Comparison of ENCODE assay signal across 7 mouse cellular contexts in genomic region chr11:74649095-74649646, GRCm38 (mm10). TPM values are rescaled to one million over a fixed set of nuclear protein-coding genes. Genes with fewer than 3 reads are reported as not detected.
DNase-seq lines count a peak whose midpoint lies in the region; ATAC-seq lines count a peak whose summit lies in the region.

Gene Cluh, plus strand, starts transcription at chr11:74649495.

- ATAC-seq in embryonic facial prominence, embryonic 11.5 days (replicated peaks; ENCODE audit: insufficient number of reproducible peaks, low FRiP score, low TSS enrichment, low read depth) = peak; percentile 92
- peak; percentile 77 for ATAC-seq in granulocyte monocyte progenitor cell, adult 5-6 weeks (replicated peaks; ENCODE audit: poor library complexity, severe bottlenecking)
- peak; percentile 93 for ATAC-seq in midbrain, embryonic 13.5 days

- no peaks in the 10 kb centered on the region for H3K9me3 ChIP-seq in embryonic facial prominence, embryonic 11.5 days (replicated peaks; ENCODE audit: control insufficient read depth, low read length)
- no peaks in the 10 kb centered on the region for H3K9me3 ChIP-seq in limb, embryonic 10.5 days (replicated peaks)
- no peaks in the 10 kb centered on the region for H3K9me3 ChIP-seq in midbrain, embryonic 13.5 days

- peaks cover 5% of the 10 kb centered on the region; the same call in 1 of the 2 replicates for H3K4me1 ChIP-seq in embryonic facial prominence, embryonic 11.5 days (ENCODE audit: control insufficient read depth, insufficient read depth, low read length)
- H3K4me1 ChIP-seq in limb, embryonic 10.5 days = peaks cover 52% of the 10 kb centered on the region
- peaks cover 49% of the 10 kb centered on the region for H3K4me1 ChIP-seq in midbrain, embryonic 13.5 days (replicated peaks)

- peak within 1 kb of the TSS; percentile 98 for H3K4me3 ChIP-seq in embryonic facial prominence, embryonic 11.5 days (ENCODE audit: low read depth, low read length)
- H3K4me3 ChIP-seq in limb, embryonic 10.5 days = peak within 1 kb of the TSS; percentile 96
- peak within 1 kb of the TSS; percentile 82 for H3K4me3 ChIP-seq in midbrain, embryonic 13.5 days (replicated peaks)

- peak within 1 kb of the TSS; percentile 47; the same call in 1 of the 2 replicates for H3K27ac ChIP-seq in embryonic facial prominence, embryonic 11.5 days (replicated peaks; ENCODE audit: low read depth, low read length)
- peak within 1 kb of the TSS; percentile 88 for H3K27ac ChIP-seq in limb, embryonic 10.5 days
- peak within 1 kb of the TSS; percentile 59 for H3K27ac ChIP-seq in midbrain, embryonic 13.5 days

- no peaks in the 10 kb centered on the region for H3K27me3 ChIP-seq in embryonic facial prominence, embryonic 11.5 days (ENCODE audit: control insufficient read depth, insufficient read depth, low read length)
- H3K27me3 ChIP-seq in limb, embryonic 10.5 days (ENCODE audit: low read depth, poor library complexity, severe bottlenecking) = no peaks in the 10 kb centered on the region
- H3K27me3 ChIP-seq in midbrain, embryonic 13.5 days = no peaks in the 10 kb centered on the region

- no peaks in the 10 kb centered on the region for H3K36me3 ChIP-seq in embryonic facial prominence, embryonic 11.5 days (replicated peaks; ENCODE audit: control insufficient read depth, insufficient read depth, low read depth, low read length)
- peaks cover 8% of the 10 kb centered on the region for H3K36me3 ChIP-seq in limb, embryonic 10.5 days
- H3K36me3 ChIP-seq in midbrain, embryonic 13.5 days = no peaks in the 10 kb centered on the region

- H3K9ac ChIP-seq in embryonic facial prominence, embryonic 11.5 days (replicated peaks; ENCODE audit: low read length) = peak within 1 kb of the TSS; percentile 82
- H3K9ac ChIP-seq in midbrain, embryonic 13.5 days (replicated peaks) = peak within 1 kb of the TSS; percentile 84

- WGBS in embryonic facial prominence, embryonic 11.5 days = under 1% methylated on average over 48 of the region's 58 CpGs
- under 1% methylated on average over 58 of the region's 58 CpGs for WGBS in limb, embryonic 10.5 days
- WGBS in midbrain, embryonic 13.5 days = under 1% methylated on average over 57 of the region's 58 CpGs

- peak within 1 kb of the TSS; percentile 92 for H3K4me2 ChIP-seq in embryonic facial prominence, embryonic 11.5 days (ENCODE audit: low read depth, low read length)
- H3K4me2 ChIP-seq in midbrain, embryonic 13.5 days (replicated peaks) = peak within 1 kb of the TSS; percentile 95

- peak; percentile 99 for DNase-seq in adrenal gland, postnatal 14 days
- peak; percentile 95 for DNase-seq in embryonic facial prominence, embryonic 11.5 days (ENCODE audit: low spot score)
- peak; percentile 99 for DNase-seq in kidney, adult 11 months
- peak; percentile 96 for DNase-seq in limb, embryonic 10.5 days (ENCODE audit: low spot score)
- peak; percentile 84 for DNase-seq in spleen, adult 12 weeks (ENCODE audit: low spot score)

RNA-seq across cellular contexts. Expression of gene Cluh, which starts in this region (rescaled TPM):
- total RNA-seq in adrenal gland, postnatal 14 days (2021) = 245 and 246 TPM in 2 replicates
- polyA plus RNA-seq in embryonic facial prominence, embryonic 11.5 days (2014; fragmentation: Nextera tagmentation; extraction: Ambion mirVana) = 10.8 and 11.2 TPM in 2 replicates
- total RNA-seq in granulocyte monocyte progenitor cell, adult 5-6 weeks (2014; fragmentation: Nextera tagmentation) = 63.8 and 74.4 TPM in 2 replicates
- 32.1 and 35.3 TPM in 2 replicates for total RNA-seq in granulocyte monocyte progenitor cell, adult 5-6 weeks (2017)
- polyA plus RNA-seq in limb, embryonic 10.5 days (2016; fragmentation: Nextera tagmentation; extraction: Ambion mirVana) = 32.8 and 36.6 TPM in 2 replicates
- 12.7 and 14.2 TPM in 2 replicates for polyA plus RNA-seq in midbrain, embryonic 13.5 days (2015; fragmentation: Nextera tagmentation; extraction: Ambion mirVana)

Comparison
In these comparisons a context has a peak if more than half of its experiments do, and no peak if none do; other contexts are left out.
1. Peak in every context shown above with its lines: DNase-seq, ATAC-seq, H3K4me3 ChIP-seq and H3K27ac ChIP-seq.